Mouse (Mus musculus) small intestine, adult 2 months (tissue): ENCODE results near the gene Fscn1. TPM values are rescaled to one million over a fixed set of nuclear protein-coding genes. Genes with fewer than 3 reads are reported as not detected.
A peak's percentile ranks its signal among the peaks of the same experiment; 100 is the strongest.

Source experiments
- H3K27ac ChIP-seq: fragments of 200-500 bp; 2 replicates; pipeline ENCODE4 v1.5.1; 2012; ENCODE audit warnings: low read depth, low read length, control low read depth, inconsistent platforms; ENCODE audit not compliant: insufficient read depth
- H3K27me3 ChIP-seq: fragments of 200-500 bp; 2 replicates; pipeline ENCODE4 v1.6.1; 2012; ENCODE audit warnings: mild to moderate bottlenecking, moderate library complexity, low read length, inconsistent platforms; ENCODE audit not compliant: control insufficient read depth, insufficient read depth
- H3K36me3 ChIP-seq: fragments of 200-500 bp; 2 replicates; pipeline ENCODE4 v1.6.1; 2012; ENCODE audit warnings: mild to moderate bottlenecking, low read length, control low read depth, inconsistent platforms; ENCODE audit not compliant: control insufficient read depth, insufficient read depth
- H3K4me1 ChIP-seq: fragments of 200-500 bp; 2 replicates; pipeline ENCODE4 v1.6.1; 2012; ENCODE audit warnings: low read length, inconsistent platforms, mixed read lengths; ENCODE audit not compliant: control insufficient read depth, insufficient read depth, insufficient read length
- H3K4me3 ChIP-seq: fragments of 200-500 bp; 2 replicates; pipeline ENCODE4 v1.5.1; 2012; ENCODE audit warnings: low read depth, mild to moderate bottlenecking, control low read depth, inconsistent platforms, low read length, moderate library complexity
- CTCF ChIP-seq: fragments of 200-500 bp; IDR thresholded peaks from 2 replicates; pipeline ENCODE4 v1.5.1; 2012; ENCODE audit warnings: low read depth, mild to moderate bottlenecking, control low read depth, inconsistent platforms, low read length, moderate library complexity, mixed read lengths; ENCODE audit not compliant: insufficient replicate concordance, insufficient read length; ENCODE audit errors: extremely low read depth
- POLR2A ChIP-seq: fragments of 200-500 bp; IDR thresholded peaks from 2 replicates; pipeline ENCODE4 v1.6.1; 2012; ENCODE audit warnings: low read depth, mild to moderate bottlenecking, control low read depth, inconsistent platforms, low read length, moderate library complexity
- WGBS: fragments of 180-500 bp; shearing (Covaris S2); methylation state at CpG from one replicate; pipeline ENCODE4 v1.1.7; 2018; 5-methylcytosine and 5-hydroxymethylcytosine counted together
- polyA plus RNA-seq: library from polyadenylated mRNA; depleted of rRNA; stranded (reverse); fragments of >200 nt; gene quantifications from 2 replicates; pipeline ENCODE4 v1.2.3, GENCODE M21; 2012

Fscn1 gene
- polyA plus RNA-seq, 1 experiment = 15.0 TPM

GRCm38 (mm10) chr5:142927341-142927930, 32.7 kb upstream of the Fscn1 start:
- H3K4me1 ChIP-seq = peaks cover 34% of the 10 kb centered on the region; the same call in 1 of the 2 replicates
- H3K27me3 ChIP-seq = no peaks in the 10 kb centered on the region
- no peak overlapping the region for H3K4me3 ChIP-seq
- TF ChIP-seq POLR2A (no peak), CTCF (no peak)
- WGBS = 93% methylated on average over 12 of the region's 12 CpGs
- H3K27ac ChIP-seq = peak overlapping the region; percentile 72
- no peaks in the 10 kb centered on the region for H3K36me3 ChIP-seq

- 4% methylated on average over 35 of the region's 35 CpGs for WGBS
- Histone ChIP-seq H3K36me3 (no peaks in the 10 kb centered on the region), H3K4me3 (peak overlapping the region; percentile 88), H3K27ac (peak overlapping the region; percentile 97), H3K27me3 (no peaks in the 10 kb centered on the region), H3K4me1 (peaks cover 36% of the 10 kb centered on the region; the same call in 1 of the 2 replicates)
- TF ChIP-seq CTCF = no peak
- peak; percentile 84 for TF ChIP-seq POLR2A
These were observed 31.3 kb upstream of the Fscn1 start for GRCm38 (mm10) chr5:142928749-142929399.

GRCm38 (mm10) chr5:142929400-142929752, 30.8 kb upstream of the Fscn1 start:
- Histone ChIP-seq H3K27me3 (no peaks in the 10 kb centered on the region), H3K4me1 (peaks cover 36% of the 10 kb centered on the region; the same call in 1 of the 2 replicates), H3K27ac (peak overlapping the region; percentile 97), H3K4me3 (peak overlapping the region; percentile 88), H3K36me3 (no peaks in the 10 kb centered on the region)
- TF ChIP-seq CTCF = no peak; the same call in 1 of the 2 replicates
- no peak for TF ChIP-seq POLR2A
- WGBS = 18% methylated on average over 4 of the region's 4 CpGs

- Histone ChIP-seq H3K4me1 (peaks cover 31% of the 10 kb centered on the region; the same call in 1 of the 2 replicates), H3K4me3 (no peak overlapping the region), H3K27ac (peak overlapping the region; percentile 29; the same call in 1 of the 2 replicates), H3K27me3 (no peaks in the 10 kb centered on the region), H3K36me3 (no peaks in the 10 kb centered on the region)
- TF ChIP-seq CTCF (no peak), POLR2A (no peak)
- WGBS = 85% methylated on average over 9 of the region's 9 CpGs
These were observed 28.9 kb upstream of the Fscn1 start for GRCm38 (mm10) chr5:142931241-142931745.

- Histone ChIP-seq H3K36me3 (no peaks in the 10 kb centered on the region), H3K27me3 (no peaks in the 10 kb centered on the region), H3K4me3 (peak overlapping the region; percentile 52), H3K4me1 (peaks cover 27% of the 10 kb centered on the region; the same call in 1 of the 2 replicates), H3K27ac (peak overlapping the region; percentile 66)
- WGBS = 22% methylated on average over 9 of the region's 9 CpGs
- peak; percentile 85; the same call in 1 of the 2 replicates for TF ChIP-seq CTCF
- TF ChIP-seq POLR2A = 0 out of 2 replicates have a peak, but pooled peaks have one; percentile 26
These were observed 28.0 kb upstream of the Fscn1 start for GRCm38 (mm10) chr5:142932084-142932685.

- no peak for TF ChIP-seq POLR2A
- peaks cover 22% of the 10 kb centered on the region; the same call in 1 of the 2 replicates for H3K4me1 ChIP-seq
- H3K27me3 ChIP-seq = no peaks in the 10 kb centered on the region
- WGBS = 60% methylated on average over 8 of the region's 8 CpGs
- H3K36me3 ChIP-seq = no peaks in the 10 kb centered on the region
- no peak overlapping the region for H3K4me3 ChIP-seq
- H3K27ac ChIP-seq = no peak overlapping the region
These were observed 27.4 kb upstream of the Fscn1 start for GRCm38 (mm10) chr5:142932731-142933130.

GRCm38 (mm10) chr5:142935642-142936335, 24.4 kb upstream of the Fscn1 start:
- Histone ChIP-seq H3K27me3 (no peaks in the 10 kb centered on the region), H3K4me3 (peak overlapping the region; percentile 41), H3K36me3 (no peaks in the 10 kb centered on the region), H3K27ac (no peak overlapping the region), H3K4me1 (peaks cover 16% of the 10 kb centered on the region; the same call in 1 of the 2 replicates)
- WGBS = 24% methylated on average over 13 of the region's 13 CpGs
- TF ChIP-seq POLR2A (peak; percentile 10; the same call in 1 of the 2 replicates), CTCF (peak; percentile 43; the same call in 1 of the 2 replicates)
